In the genomic region with DNA sequence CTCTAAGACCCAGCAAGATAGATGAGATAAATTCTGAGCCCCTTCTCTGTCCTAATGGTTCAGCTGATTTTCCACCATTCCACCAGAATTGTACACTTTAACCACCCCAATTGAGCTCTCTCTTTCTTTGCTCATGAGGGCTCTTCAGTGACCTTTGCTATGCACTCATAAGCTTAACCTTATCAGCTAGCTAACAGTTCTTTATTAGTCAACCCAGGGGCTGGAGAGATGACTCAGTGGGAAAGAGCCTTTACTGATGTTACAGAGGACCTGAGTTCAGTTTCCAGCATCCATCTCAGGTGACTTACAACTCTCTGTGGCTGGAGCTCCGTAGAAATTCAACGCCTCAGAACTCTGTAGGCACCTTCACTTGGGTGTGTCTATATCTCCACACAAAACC, we compare ENCODE assay signal across 21 mouse cellular contexts. TPM values are rescaled to one million over a fixed set of nuclear protein-coding genes. Genes with fewer than 3 reads are reported as not detected.
DNase-seq lines count a peak whose midpoint lies in the region; ATAC-seq and TF ChIP-seq lines count a peak whose summit lies in the region.
"Had no signal": no experiment of that assay in that cellular context is flagged by ENCODE, and none has a peak within 500 bp of the region (broad histone marks: within the 10 kb centered on the region; RNA-seq: fewer than 3 reads in every experiment).

No protein-coding gene starts in this region.

- no peak overlapping the region for H3K27ac ChIP-seq in liver, embryonic 14.5 days
- no peak overlapping the region for H3K27ac ChIP-seq in liver, embryonic 11.5 days (ENCODE audit: low read depth, low read length)
- H3K27ac ChIP-seq in intestine, embryonic 16.5 days (ENCODE audit: low read length) = no peak overlapping the region
- peak overlapping the region; percentile 98 for H3K27ac ChIP-seq in small intestine, adult 2 months (ENCODE audit: insufficient read depth, low read depth, low read length)
- no peak overlapping the region for H3K27ac ChIP-seq in kidney, embryonic 15.5 days
- H3K27ac ChIP-seq: embryonic facial prominence, embryonic 13.5 days; forebrain, embryonic 12.5 days; heart, adult 2 months; heart, embryonic 15.5 days; hindbrain, embryonic 10.5 days had no signal

- no peaks in the 10 kb centered on the region for H3K9me3 ChIP-seq in liver, embryonic 14.5 days (ENCODE audit: control insufficient read depth, low read length)
- H3K9me3 ChIP-seq in liver, embryonic 11.5 days (ENCODE audit: control insufficient read depth, low read length) = no peaks in the 10 kb centered on the region
- H3K9me3 ChIP-seq in intestine, embryonic 16.5 days (ENCODE audit: control insufficient read depth, low read length) = 0 out of 2 replicates have a peak, but pooled peaks cover 4% of the 10 kb centered on the region
- H3K9me3 ChIP-seq in kidney, embryonic 15.5 days (replicated peaks) = peaks cover 3% of the 10 kb centered on the region; the same call in 1 of the 2 replicates
- H3K9me3 ChIP-seq: embryonic facial prominence, embryonic 13.5 days; forebrain, embryonic 12.5 days; heart, embryonic 15.5 days had no signal

- H3K9ac ChIP-seq in liver, embryonic 14.5 days (replicated peaks) = no peak overlapping the region
- H3K9ac ChIP-seq in liver, embryonic 11.5 days (ENCODE audit: low read depth, low read length) = no peak overlapping the region
- no peak overlapping the region for H3K9ac ChIP-seq in intestine, embryonic 16.5 days (ENCODE audit: low read depth, low read length)
- no peak overlapping the region for H3K9ac ChIP-seq in kidney, embryonic 15.5 days
- H3K9ac ChIP-seq: embryonic facial prominence, embryonic 13.5 days; forebrain, embryonic 12.5 days; heart, embryonic 15.5 days had no signal

- no peaks in the 10 kb centered on the region for H3K4me1 ChIP-seq in liver, embryonic 14.5 days (replicated peaks; ENCODE audit: control insufficient read depth in 2 of 2, insufficient read depth in 2 of 2, low read length in 1 of 2)
- no peaks in the 10 kb centered on the region for H3K4me1 ChIP-seq in liver, embryonic 11.5 days (replicated peaks; ENCODE audit: control insufficient read depth, insufficient read depth, low read length)
- peaks cover 3% of the 10 kb centered on the region; the same call in 1 of the 2 replicates for H3K4me1 ChIP-seq in intestine, embryonic 16.5 days (ENCODE audit: control insufficient read depth, insufficient read depth, low read length)
- H3K4me1 ChIP-seq in small intestine, adult 2 months (ENCODE audit: control insufficient read depth, insufficient read depth, insufficient read length, low read length) = peaks cover 10% of the 10 kb centered on the region; the same call in 1 of the 2 replicates
- H3K4me1 ChIP-seq in kidney, embryonic 15.5 days = no peaks in the 10 kb centered on the region
- H3K4me1 ChIP-seq: embryonic facial prominence, embryonic 13.5 days; forebrain, embryonic 12.5 days; heart, embryonic 15.5 days; hindbrain, embryonic 10.5 days had no signal

- TF ChIP-seq POLR2A in small intestine, adult 2 months (IDR thresholded peaks at IDR 0.05; ENCODE audit: low read depth, low read length) = no peak

- H3K36me3 ChIP-seq in liver, embryonic 14.5 days (replicated peaks; ENCODE audit: control insufficient read depth, insufficient read depth, low read depth) = no peaks in the 10 kb centered on the region
- H3K36me3 ChIP-seq in liver, embryonic 11.5 days (ENCODE audit: control insufficient read depth, insufficient read depth, low read length) = no peaks in the 10 kb centered on the region
- no peaks in the 10 kb centered on the region for H3K36me3 ChIP-seq in intestine, embryonic 16.5 days (ENCODE audit: control insufficient read depth, insufficient read depth, low read length)
- H3K36me3 ChIP-seq in small intestine, adult 2 months (ENCODE audit: control insufficient read depth, insufficient read depth, low read length) = no peaks in the 10 kb centered on the region
- H3K36me3 ChIP-seq in kidney, embryonic 15.5 days = no peaks in the 10 kb centered on the region
- H3K36me3 ChIP-seq: embryonic facial prominence, embryonic 13.5 days; forebrain, embryonic 12.5 days; heart, embryonic 15.5 days; hindbrain, embryonic 10.5 days had no signal

- H3K27me3 ChIP-seq in liver, embryonic 14.5 days (ENCODE audit: control insufficient read depth, insufficient read depth, low read length) = no peaks in the 10 kb centered on the region
- no peaks in the 10 kb centered on the region for H3K27me3 ChIP-seq in liver, embryonic 11.5 days (replicated peaks; ENCODE audit: control insufficient read depth, insufficient read depth, low read length)
- H3K27me3 ChIP-seq in intestine, embryonic 16.5 days (replicated peaks; ENCODE audit: control insufficient read depth, insufficient read depth, low read length) = no peaks in the 10 kb centered on the region
- no peaks in the 10 kb centered on the region for H3K27me3 ChIP-seq in small intestine, adult 2 months (ENCODE audit: control insufficient read depth, insufficient read depth, low read length)
- H3K27me3 ChIP-seq in kidney, embryonic 15.5 days = no peaks in the 10 kb centered on the region
- H3K27me3 ChIP-seq: CH12.LX; embryonic facial prominence, embryonic 13.5 days; forebrain, embryonic 12.5 days; heart, embryonic 15.5 days had no signal

- H3K4me3 ChIP-seq in liver, embryonic 14.5 days (ENCODE audit: insufficient read depth in 1 of 2, low read depth in 2 of 2, low read length in 2 of 2) = no peak overlapping the region
- H3K4me3 ChIP-seq in liver, embryonic 11.5 days (ENCODE audit: low read depth, low read length) = no peak overlapping the region
- H3K4me3 ChIP-seq in intestine, embryonic 16.5 days (ENCODE audit: low read length) = no peak overlapping the region
- no peak overlapping the region for H3K4me3 ChIP-seq in small intestine, adult 2 months (ENCODE audit: low read depth, low read length)
- H3K4me3 ChIP-seq in kidney, embryonic 15.5 days (replicated peaks) = no peak overlapping the region
- H3K4me3 ChIP-seq: embryonic facial prominence, embryonic 13.5 days; forebrain, embryonic 12.5 days; heart, adult 2 months; heart, embryonic 15.5 days; hindbrain, embryonic 10.5 days had no signal

- TF ChIP-seq EP300 in liver, embryonic 14.5 days (IDR thresholded peaks at IDR 0.05; ENCODE audit: low read depth) = no peak

- no peak for TF ChIP-seq CTCF in liver, embryonic 14.5 days (IDR thresholded peaks at IDR 0.05; ENCODE audit: low read depth)
- TF ChIP-seq CTCF in small intestine, adult 2 months (IDR thresholded peaks at IDR 0.05; ENCODE audit: extremely low read depth, insufficient read length, insufficient replicate concordance, low read depth, low read length) = no peak

- WGBS in liver, embryonic 14.5 days (ENCODE audit: insufficient replicate concordance) = 72% methylated on average over 2 of the region's 2 CpGs
- 76% methylated on average over 2 of the region's 2 CpGs for WGBS in liver, embryonic 11.5 days
- WGBS in intestine, embryonic 16.5 days = 68% methylated on average over 2 of the region's 2 CpGs
- WGBS in small intestine, adult 2 months = 33% methylated on average over 2 of the region's 2 CpGs
- 79% methylated on average over 2 of the region's 2 CpGs for WGBS in kidney, embryonic 15.5 days

- ATAC-seq in liver, embryonic 14.5 days (ENCODE audit: insufficient read depth) = no peak
- no peak for ATAC-seq in liver, embryonic 11.5 days (replicated peaks; ENCODE audit: low FRiP score)
- peak; percentile 85 for ATAC-seq in intestine, embryonic 16.5 days
- no peak for ATAC-seq in kidney, embryonic 15.5 days (replicated peaks; ENCODE audit: low FRiP score)
- ATAC-seq: activated CD4-positive, CD25-positive, alpha-beta regulatory T cell, adult 4 months; forebrain, embryonic 16.5 days had no signal

- no peak for DNase-seq in liver, embryonic 14.5 days (ENCODE audit: low read depth in 3 of 3, low spot score in 3 of 3)
- no peak for DNase-seq in liver, embryonic 11.5 days (ENCODE audit: low spot score)
- DNase-seq in 416B (ENCODE audit: low read depth) = peak; percentile 33
- no peak for DNase-seq in heart, postnatal 14 days
- DNase-seq: adrenal gland, postnatal 14 days; cerebellum, adult 11-12 months; cerebellum, adult 9-10 months; cerebellum, postnatal 36 days; gastrocnemius, postnatal 10 days; heart, adult 2 months had no signal

- peak overlapping the region; percentile 15; the same call in 1 of the 2 replicates for H3K4me2 ChIP-seq in liver, embryonic 14.5 days (ENCODE audit: low read depth)
- no peak overlapping the region for H3K4me2 ChIP-seq in liver, embryonic 11.5 days
- H3K4me2 ChIP-seq in intestine, embryonic 16.5 days (ENCODE audit: low read depth, low read length) = no peak overlapping the region
- H3K4me2 ChIP-seq in kidney, embryonic 15.5 days = no peak overlapping the region
- H3K4me2 ChIP-seq: embryonic facial prominence, embryonic 13.5 days; forebrain, embryonic 12.5 days; heart, embryonic 11.5 days; heart, embryonic 15.5 days had no signal

- intact Hi-C loops in heart, postnatal 14 days (cut with DNase I) = no loop called here

RNA-seq across cellular contexts. Expression of gene Tbc1d15, which starts 11.0 kb away (rescaled TPM):
- 7.8 and 12.2 TPM in 2 replicates for polyA plus RNA-seq in liver, embryonic 14.5 days (2012; rRNA removed)
- 45.5 and 47.5 TPM in 2 replicates for polyA plus RNA-seq in liver, embryonic 14.5 days (2014; fragmentation: Nextera tagmentation; extraction: Ambion mirVana)
- 61.6 and 72.9 TPM in 2 replicates for polyA plus RNA-seq in liver, embryonic 11.5 days (2014; fragmentation: Nextera tagmentation; extraction: Ambion mirVana)
- polyA plus RNA-seq in intestine, embryonic 16.5 days (2015; fragmentation: Nextera tagmentation; extraction: Ambion mirVana) = 56.2 and 58.7 TPM in 2 replicates
- polyA plus RNA-seq in small intestine, adult 2 months (2012; rRNA removed) = 1.8 and 6.2 TPM in 2 replicates
- polyA plus RNA-seq in kidney, embryonic 15.5 days (2015; fragmentation: Nextera tagmentation; extraction: Ambion mirVana) = 52.3 and 57.0 TPM in 2 replicates
- total RNA-seq in heart, postnatal 14 days (2021) = 10 to 100 TPM; 43.2 to 46.0 TPM

RNA-seq across cellular contexts. Expression of gene Rab21, which starts 53.1 kb away (rescaled TPM):
- polyA plus RNA-seq in liver, embryonic 14.5 days (2012; rRNA removed) = 4.9 and 6.7 TPM in 2 replicates
- 2.9 and 3.7 TPM in 2 replicates for polyA plus RNA-seq in liver, embryonic 14.5 days (2014; fragmentation: Nextera tagmentation; extraction: Ambion mirVana)
- polyA plus RNA-seq in liver, embryonic 11.5 days (2014; fragmentation: Nextera tagmentation; extraction: Ambion mirVana) = 5.1 and 5.3 TPM in 2 replicates
- 4.7 and 5.1 TPM in 2 replicates for polyA plus RNA-seq in intestine, embryonic 16.5 days (2015; fragmentation: Nextera tagmentation; extraction: Ambion mirVana)
- polyA plus RNA-seq in small intestine, adult 2 months (2012; rRNA removed) = 12.6 and 28.8 TPM in 2 replicates
- polyA plus RNA-seq in kidney, embryonic 15.5 days (2015; fragmentation: Nextera tagmentation; extraction: Ambion mirVana) = 5.3 and 5.4 TPM in 2 replicates
- 10 to 100 TPM; 66.8 to 68.4 TPM for total RNA-seq in heart, postnatal 14 days (2021)
